Mouse (Mus musculus) embryonic facial prominence, embryonic 12.5 days (tissue): ENCODE results near the gene Serping1. TPM values are rescaled to one million over a fixed set of nuclear protein-coding genes. Genes with fewer than 3 reads are reported as not detected.
A peak's percentile ranks its signal among the peaks of the same experiment; 100 is the strongest.

Source experiments
- ATAC-seq: fragments of 200-750 bp; cut with Nextera tagmentation; 2 replicates; pipeline ENCODE4 v1.8.0; 2017; ENCODE audit not compliant: insufficient number of reproducible peaks, insufficient read depth, low FRiP score, low TSS enrichment
- H3K27ac ChIP-seq: fragments of 300-500 bp; sonication (generic); 2 replicates; pipeline ENCODE4 v1.5.1; 2016; ENCODE audit warnings: mild to moderate bottlenecking
- H3K27me3 ChIP-seq: fragments of 300-500 bp; sonication (generic); 2 replicates; pipeline ENCODE4 v1.6.1; 2016; ENCODE audit warnings: mild to moderate bottlenecking, moderate library complexity
- H3K36me3 ChIP-seq: fragments of 300-500 bp; sonication (generic); 2 replicates; pipeline ENCODE4 v1.6.1; 2016; ENCODE audit warnings: mild to moderate bottlenecking
- H3K4me1 ChIP-seq: fragments of 300-500 bp; sonication (generic); 2 replicates; pipeline ENCODE4 v1.6.1; 2016
- H3K4me2 ChIP-seq: fragments of 300-500 bp; sonication (generic); replicated peaks from 2 replicates; pipeline ENCODE4 v1.6.1; 2016; ENCODE audit warnings: mild to moderate bottlenecking, moderate library complexity
- H3K4me3 ChIP-seq: fragments of 300-500 bp; sonication (generic); 2 replicates; pipeline ENCODE4 v1.5.1; 2016; ENCODE audit warnings: mild to moderate bottlenecking
- H3K9ac ChIP-seq: fragments of 300-500 bp; sonication (generic); 2 replicates; pipeline ENCODE4 v1.6.1; 2016; ENCODE audit warnings: mild to moderate bottlenecking, moderate library complexity
- H3K9me3 ChIP-seq: fragments of 300-500 bp; sonication (generic); 2 replicates; pipeline ENCODE4 v1.6.1; 2016; ENCODE audit warnings: mild to moderate bottlenecking, moderate library complexity
- WGBS: fragments of 180-500 bp; shearing (Covaris S2); methylation state at CpG from one replicate; pipeline ENCODE4 v1.1.7; 2016; 5-methylcytosine and 5-hydroxymethylcytosine counted together
- polyA plus RNA-seq: library from polyadenylated mRNA; unstranded; fragments of >200 nt; fragmentation: Nextera tagmentation; extraction: Ambion mirVana; gene quantifications from 2 replicates; pipeline ENCODE4 v1.2.1, GENCODE M21; 2016

Gene Serping1
- polyA plus RNA-seq, 1 experiment from 2014 or later: 24.7 TPM

- 71% methylated on average over 4 of the region's 4 CpGs for WGBS
- H3K4me2 ChIP-seq: no peak overlapping the region
- ATAC-seq: no peak
Observed at GRCm38 (mm10) chr2:84800304-84800703, 25.1 kb upstream of the Serping1 start.

GRCm38 (mm10) chr2:84799041-84799561 lies 23.9 kb upstream of the Serping1 start:
- WGBS: under 1% methylated on average over 16 of the region's 16 CpGs
- Histone ChIP-seq H3K27me3 (no peaks in the 10 kb centered on the region), H3K36me3 (no peaks in the 10 kb centered on the region), H3K27ac (peak overlapping the region; percentile 14; the same call in 1 of the 2 replicates), H3K4me1 (peaks cover 4% of the 10 kb centered on the region; the same call in 1 of the 2 replicates), H3K9me3 (0 out of 2 replicates have a peak, but pooled peaks cover 7% of the 10 kb centered on the region), H3K9ac (peak overlapping the region; percentile 41; the same call in 1 of the 2 replicates), H3K4me2 (peak overlapping the region; percentile 92), H3K4me3 (peak overlapping the region; percentile 56)
- ATAC-seq: no peak

More at GRCm38 (mm10) chr2:84800304-84800703, 25.1 kb upstream of the Serping1 start:
- Histone ChIP-seq H3K9ac (no peak overlapping the region), H3K4me3 (no peak overlapping the region), H3K4me1 (peaks cover 4% of the 10 kb centered on the region; the same call in 1 of the 2 replicates), H3K36me3 (no peaks in the 10 kb centered on the region), H3K9me3 (no peaks in the 10 kb centered on the region), H3K27me3 (no peaks in the 10 kb centered on the region), H3K27ac (no peak overlapping the region)

GRCm38 (mm10) chr2:84798493-84798921 lies 23.3 kb upstream of the Serping1 start, which contains the start of gene Ube2l6:
Ube2l6 (plus strand) TSS chr2:84798828.
- WGBS: 0% methylated on average over 21 of the region's 21 CpGs
- Histone ChIP-seq H3K4me3 (peak within 1 kb of the TSS; percentile 56), H3K27me3 (no peaks in the 10 kb centered on the region), H3K27ac (peak within 1 kb of the TSS; percentile 14; the same call in 1 of the 2 replicates), H3K9ac (peak within 1 kb of the TSS; percentile 41), H3K9me3 (0 out of 2 replicates have a peak, but pooled peaks cover 7% of the 10 kb centered on the region), H3K4me2 (peak within 1 kb of the TSS; percentile 92), H3K36me3 (no peaks in the 10 kb centered on the region), H3K4me1 (peaks cover 4% of the 10 kb centered on the region; the same call in 1 of the 2 replicates)
- ATAC-seq: peak; percentile 71

- peak overlapping the region; percentile 14; the same call in 1 of the 2 replicates for H3K27ac ChIP-seq
- peak; percentile 57; the same call in 1 of the 2 replicates for ATAC-seq
- 10% methylated on average over 13 of the region's 13 CpGs for WGBS
Observed at GRCm38 (mm10) chr2:84797833-84798492, 22.7 kb upstream of the Serping1 start.

DNA sequence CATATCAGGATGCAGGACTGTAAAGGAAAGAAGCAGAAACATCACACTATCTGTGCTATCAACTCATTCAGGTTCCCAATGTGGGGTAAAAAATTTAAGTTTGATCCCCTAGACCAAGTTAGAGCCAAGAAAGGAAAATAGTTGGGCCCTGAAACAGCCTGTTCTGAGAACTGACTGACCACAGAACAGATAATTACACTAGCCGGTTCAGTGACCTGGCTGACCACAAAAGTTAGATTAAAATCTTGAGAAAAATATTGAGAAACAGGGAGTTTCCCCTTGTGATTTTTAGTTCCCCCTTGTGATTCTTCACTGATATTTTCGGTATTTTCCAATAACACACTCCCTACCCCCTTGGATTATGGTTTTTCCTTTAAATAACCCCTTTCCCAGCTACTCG lies 18.6 kb upstream of the Serping1 start:
- Histone ChIP-seq H3K4me2 (no peak overlapping the region), H3K27ac (no peak overlapping the region), H3K9me3 (0 out of 2 replicates have a peak, but pooled peaks cover 7% of the 10 kb centered on the region), H3K4me3 (no peak overlapping the region), H3K4me1 (peaks cover 4% of the 10 kb centered on the region; the same call in 1 of the 2 replicates), H3K9ac (no peak overlapping the region), H3K27me3 (0 out of 2 replicates have a peak, but pooled peaks cover 5% of the 10 kb centered on the region), H3K36me3 (no peaks in the 10 kb centered on the region)
- ATAC-seq: no peak
- WGBS: 82% methylated on average over 3 of the region's 3 CpGs

More at GRCm38 (mm10) chr2:84797833-84798492, 22.7 kb upstream of the Serping1 start:
- Histone ChIP-seq H3K4me1 (peaks cover 4% of the 10 kb centered on the region; the same call in 1 of the 2 replicates), H3K4me2 (peak overlapping the region; percentile 92), H3K36me3 (no peaks in the 10 kb centered on the region), H3K4me3 (peak overlapping the region; percentile 56), H3K9ac (peak overlapping the region; percentile 41; the same call in 1 of the 2 replicates), H3K9me3 (0 out of 2 replicates have a peak, but pooled peaks cover 7% of the 10 kb centered on the region), H3K27me3 (no peaks in the 10 kb centered on the region)

DNA sequence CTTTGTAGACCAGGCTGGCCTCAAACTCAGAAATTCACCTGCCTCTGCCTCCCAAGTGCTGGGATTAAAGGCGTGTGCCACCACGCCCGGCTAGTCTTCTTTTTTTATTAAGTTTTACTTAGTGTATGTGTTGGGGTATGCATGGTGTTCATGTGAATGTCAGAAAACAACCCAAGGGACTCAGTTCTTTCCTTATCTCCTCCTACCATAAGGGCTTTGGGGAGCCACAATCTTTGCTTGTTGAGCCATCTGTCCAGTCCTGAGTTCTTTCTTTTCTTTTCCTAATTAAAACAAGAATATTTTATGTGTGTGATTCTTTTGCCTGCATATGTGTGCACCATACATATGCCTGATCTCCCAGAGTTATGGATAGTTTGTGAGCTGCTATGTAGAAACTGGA lies 17.9 kb upstream of the Serping1 start:
- Histone ChIP-seq H3K4me2 (no peak overlapping the region), H3K27ac (no peak overlapping the region), H3K9me3 (0 out of 2 replicates have a peak, but pooled peaks cover 7% of the 10 kb centered on the region), H3K36me3 (no peaks in the 10 kb centered on the region), H3K4me1 (peaks cover 4% of the 10 kb centered on the region; the same call in 1 of the 2 replicates), H3K4me3 (no peak overlapping the region), H3K27me3 (0 out of 2 replicates have a peak, but pooled peaks cover 5% of the 10 kb centered on the region), H3K9ac (no peak overlapping the region)
- 85% methylated on average over 3 of the region's 3 CpGs for WGBS
- ATAC-seq: no peak

DNA sequence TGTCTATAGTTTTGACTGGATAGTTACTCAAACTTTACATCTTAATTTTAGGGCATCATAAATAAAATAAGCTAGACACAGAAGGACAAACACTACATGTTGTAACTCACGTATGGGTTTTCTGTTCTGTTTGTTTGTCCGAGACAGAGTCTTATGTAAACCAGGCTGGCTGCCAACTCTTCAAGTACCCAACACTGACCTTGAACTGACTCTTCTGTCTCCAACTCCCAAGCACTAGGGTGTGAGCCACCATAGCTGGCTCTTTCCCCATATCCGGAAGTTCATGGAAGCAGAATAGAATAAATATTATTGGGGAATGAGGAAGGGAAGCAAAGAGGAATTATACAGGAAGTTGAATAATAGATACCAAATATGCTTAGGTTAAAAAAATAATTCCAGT lies 17.3 kb upstream of the Serping1 start:
- Histone ChIP-seq H3K4me3 (no peak overlapping the region), H3K27me3 (0 out of 2 replicates have a peak, but pooled peaks cover 5% of the 10 kb centered on the region), H3K36me3 (no peaks in the 10 kb centered on the region), H3K4me2 (no peak overlapping the region), H3K27ac (no peak overlapping the region), H3K9ac (no peak overlapping the region), H3K4me1 (no peaks in the 10 kb centered on the region), H3K9me3 (0 out of 2 replicates have a peak, but pooled peaks cover 7% of the 10 kb centered on the region)
- 87% methylated on average over 3 of the region's 3 CpGs for WGBS
- ATAC-seq: no peak

- ATAC-seq: no peak
- H3K27ac ChIP-seq: no peak overlapping the region
- WGBS: 49% methylated on average over 9 of the region's 9 CpGs
- H3K9me3 ChIP-seq: 0 out of 2 replicates have a peak, but pooled peaks cover 7% of the 10 kb centered on the region
- H3K4me2 ChIP-seq: no peak overlapping the region
- no peaks in the 10 kb centered on the region for H3K36me3 ChIP-seq
- H3K27me3 ChIP-seq: 0 out of 2 replicates have a peak, but pooled peaks cover 5% of the 10 kb centered on the region
- H3K9ac ChIP-seq: no peak overlapping the region
- H3K4me3 ChIP-seq: no peak overlapping the region
- H3K4me1 ChIP-seq: no peaks in the 10 kb centered on the region
Observed at GRCm38 (mm10) chr2:84790418-84790817, 15.2 kb upstream of the Serping1 start.

DNA sequence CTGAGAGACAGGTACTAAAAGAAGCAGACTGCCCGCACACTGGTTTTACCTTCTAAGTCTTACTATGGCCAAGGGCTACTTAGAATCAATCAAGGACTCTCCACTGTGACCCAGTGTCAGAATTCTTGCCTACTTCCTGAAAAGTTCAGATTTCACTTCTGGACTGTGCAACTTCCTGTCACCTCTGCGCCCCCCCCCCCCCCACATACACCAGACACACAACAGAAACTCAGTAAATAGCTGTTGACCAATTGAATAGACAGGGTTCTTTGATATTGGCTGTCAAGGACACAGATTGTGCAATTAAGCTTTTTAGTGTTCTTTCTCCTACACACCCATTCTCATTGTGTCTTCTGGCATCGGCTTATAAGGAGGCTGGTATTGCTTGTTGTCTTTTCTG lies 13.1 kb upstream of the Serping1 start:
- Histone ChIP-seq H3K4me1 (no peaks in the 10 kb centered on the region), H3K36me3 (no peaks in the 10 kb centered on the region), H3K27ac (no peak overlapping the region), H3K9me3 (no peaks in the 10 kb centered on the region), H3K4me2 (no peak overlapping the region), H3K9ac (no peak overlapping the region), H3K27me3 (0 out of 2 replicates have a peak, but pooled peaks cover 5% of the 10 kb centered on the region), H3K4me3 (no peak overlapping the region)
- no peak for ATAC-seq
- 69% methylated on average over 3 of the region's 3 CpGs for WGBS

DNA sequence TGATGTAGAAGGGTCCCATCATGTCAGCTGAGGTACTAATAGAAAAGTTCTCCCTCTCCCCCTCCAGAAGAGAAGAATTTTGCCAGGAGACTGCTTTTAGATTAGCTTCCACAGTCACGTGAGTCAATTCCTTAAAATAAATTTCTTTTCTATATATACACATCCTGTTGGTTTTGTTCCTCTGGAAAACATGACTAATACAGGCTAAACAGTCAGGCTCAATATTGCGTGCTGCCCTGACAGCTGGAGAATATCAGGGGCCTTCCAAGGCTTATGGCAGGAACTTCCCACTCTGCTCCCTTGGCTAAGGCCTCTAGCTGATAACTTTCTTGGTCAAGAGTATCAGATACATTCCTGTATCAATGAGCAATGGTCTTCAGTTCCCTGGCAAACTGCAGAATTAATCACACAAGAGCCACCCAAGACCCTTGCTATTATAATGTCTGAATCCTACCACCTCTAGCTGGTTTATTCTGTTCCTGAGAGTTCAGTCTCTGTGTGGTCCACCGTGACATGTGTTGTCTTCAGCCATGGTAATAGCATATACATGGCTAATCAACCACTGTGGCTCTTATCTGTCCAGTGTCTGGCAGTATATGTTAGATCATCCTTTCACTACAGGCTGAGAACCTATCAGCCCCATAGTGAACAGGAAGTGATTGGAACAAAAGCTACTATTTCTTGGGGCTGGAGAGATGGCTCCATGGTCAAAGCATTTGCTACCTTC lies 8.8 kb upstream of the Serping1 start:
- Histone ChIP-seq H3K27ac (no peak overlapping the region), H3K36me3 (no peaks in the 10 kb centered on the region), H3K4me2 (no peak overlapping the region), H3K4me1 (no peaks in the 10 kb centered on the region), H3K9ac (no peak overlapping the region), H3K27me3 (no peaks in the 10 kb centered on the region), H3K9me3 (no peaks in the 10 kb centered on the region), H3K4me3 (no peak overlapping the region)
- ATAC-seq: no peak
- WGBS: 77% methylated on average over 3 of the region's 3 CpGs

DNA sequence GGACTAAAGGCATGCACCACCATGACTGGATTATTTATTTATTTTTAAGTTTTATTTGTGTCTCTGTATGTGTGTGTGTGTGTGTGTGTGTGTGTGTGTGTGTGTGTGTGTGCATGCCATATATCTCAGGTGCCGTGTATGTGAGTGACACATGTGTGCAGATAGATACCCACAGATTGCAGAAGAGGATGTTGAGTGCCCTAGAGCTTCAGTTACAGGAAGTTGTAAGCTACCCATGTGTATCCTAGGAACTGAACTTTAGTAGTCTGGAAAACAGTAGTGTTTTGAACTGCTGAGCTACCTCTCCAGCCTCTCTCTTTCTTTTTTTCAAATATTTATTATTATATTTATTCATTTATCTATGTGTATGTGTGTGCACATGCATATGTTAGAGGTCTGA lies 8.1 kb upstream of the Serping1 start:
- 88% methylated on average over 1 of the region's 1 CpGs for WGBS
- Histone ChIP-seq H3K36me3 (no peaks in the 10 kb centered on the region), H3K9ac (no peak overlapping the region), H3K27me3 (no peaks in the 10 kb centered on the region), H3K4me2 (no peak overlapping the region), H3K4me3 (no peak overlapping the region), H3K4me1 (no peaks in the 10 kb centered on the region), H3K9me3 (no peaks in the 10 kb centered on the region), H3K27ac (no peak overlapping the region)
- no peak for ATAC-seq
